Mouse (Mus musculus) heart, adult 9 months (tissue): ENCODE measurements around the gene Unc50.
A peak's percentile ranks its signal among the peaks of the same experiment; 100 is the strongest.

Experiments used
- DNase-seq, 2 experiments: peaks; one replicate each; pipeline ENCODE4 v3.0.0; 2022; ENCODE audit warnings: low spot score in 2 of 2

Gene Unc50

GRCm38 (mm10) chr1:37429366-37430296 is at the start of gene Unc50, which contains the start of gene Coa5:
Gene Unc50, plus strand, starts transcription at chr1:37430139.
Gene Coa5, minus strand, starts transcription at chr1:37430103.
- peak; percentile 95 to 96 for DNase-seq

- DNase-seq = no peak
These were observed 49.0 kb upstream of the Unc50 start for GRCm38 (mm10) chr1:37380913-37381312.

GRCm38 (mm10) chr1:37384304-37384703 is 45.6 kb upstream of the Unc50 start:
- no peak for DNase-seq

- peak in 1 of 2 experiments; percentile 13 for DNase-seq
These were observed 43.4 kb upstream of the Unc50 start for GRCm38 (mm10) chr1:37386448-37386971.

GRCm38 (mm10) chr1:37393174-37393573 is 36.8 kb upstream of the Unc50 start:
- DNase-seq = no peak

GRCm38 (mm10) chr1:37396481-37396880 is 33.5 kb upstream of the Unc50 start:
- DNase-seq = no peak

- DNase-seq = no peak
These were observed 31.0 kb upstream of the Unc50 start for GRCm38 (mm10) chr1:37398961-37399360.

- DNase-seq = no peak
These were observed 30.2 kb upstream of the Unc50 start for GRCm38 (mm10) chr1:37399734-37400133.

GRCm38 (mm10) chr1:37401687-37402086 is 28.3 kb upstream of the Unc50 start:
- DNase-seq = peak; percentile 9 to 36

GRCm38 (mm10) chr1:37405137-37405536 is 24.8 kb upstream of the Unc50 start:
- no peak for DNase-seq

GRCm38 (mm10) chr1:37407228-37407627 is 22.7 kb upstream of the Unc50 start:
- DNase-seq = no peak

- no peak for DNase-seq
These were observed 21.9 kb upstream of the Unc50 start for GRCm38 (mm10) chr1:37408059-37408458.

GRCm38 (mm10) chr1:37408678-37409077 is 21.3 kb upstream of the Unc50 start:
- DNase-seq = no peak

- no peak for DNase-seq
These were observed 20.3 kb upstream of the Unc50 start for GRCm38 (mm10) chr1:37409647-37410046.

- DNase-seq = no peak
These were observed 14.5 kb upstream of the Unc50 start for GRCm38 (mm10) chr1:37415394-37415793.

GRCm38 (mm10) chr1:37419420-37419819 is 10.5 kb upstream of the Unc50 start:
- peak in 1 of 2 experiments; percentile 40 for DNase-seq

- no peak for DNase-seq
These were observed 2.6 kb upstream of the Unc50 start for GRCm38 (mm10) chr1:37427144-37427875.

- peak in 1 of 2 experiments; percentile 6 for DNase-seq
These were observed 1.0 kb upstream of the Unc50 start for GRCm38 (mm10) chr1:37428911-37429310.

- DNase-seq = no peak
These were observed 430 bp downstream of the Unc50 start for GRCm38 (mm10) chr1:37430297-37430840.

GRCm38 (mm10) chr1:37436419-37436818 is 6.5 kb downstream of the Unc50 start:
- no peak for DNase-seq

GRCm38 (mm10) chr1:37442848-37443835 is 13.2 kb downstream of the Unc50 start:
- no peak for DNase-seq
